Mouse (Mus musculus) liver, embryonic 14.5 days (tissue): ENCODE results near the gene Lyrm4. TPM values are rescaled to one million over a fixed set of nuclear protein-coding genes. Genes with fewer than 3 reads are reported as not detected.
"Not testable (repeated sequence)": the region's sequence is repeated elsewhere in the genome, so short reads cannot be mapped to it uniquely, and the experiment has no call there.

Experiments used
- ATAC-seq: fragments of 200-750 bp; cut with Nextera tagmentation; 2 replicates; pipeline ENCODE4 v1.8.0; 2017; ENCODE audit warnings: moderate number of reproducible peaks, mild to moderate bottlenecking, moderate library complexity; ENCODE audit not compliant: insufficient read depth
- DNase-seq, 3 experiments: peaks; one replicate each; pipeline ENCODE4 v3.0.0-alpha.2; 2012 to 2013; ENCODE audit warnings: low read depth in 3 of 3, low spot score in 3 of 3
- H3K27ac ChIP-seq: fragments of 300-500 bp; sonication (generic); 2 replicates; pipeline ENCODE4 v1.5.1; 2014; ENCODE audit warnings: moderate library complexity, mild to moderate bottlenecking, control low read depth, inconsistent platforms
- H3K27me3 ChIP-seq: fragments of 300-500 bp; sonication (generic); 2 replicates; pipeline ENCODE4 v1.6.1; 2014; ENCODE audit warnings: mild to moderate bottlenecking, low read length, moderate library complexity; ENCODE audit not compliant: control insufficient read depth, insufficient read depth
- H3K36me3 ChIP-seq: fragments of 300-500 bp; sonication (generic); replicated peaks from 2 replicates; pipeline ENCODE4 v1.6.1; 2014; ENCODE audit warnings: low read depth; ENCODE audit not compliant: control insufficient read depth, insufficient read depth
- H3K4me1 ChIP-seq, 2 experiments: fragments of 200-500 bp in 1 of 2; fragments of 300-500 bp in 1 of 2; sonication (generic) in 1 of 2; replicated peaks; 2 replicates each; pipeline ENCODE4 v1.6.1; 2012 to 2014; ENCODE audit warnings: antibody characterized with exemption in 1 of 2, inconsistent platforms in 1 of 2, low read length in 1 of 2; ENCODE audit not compliant: control insufficient read depth in 2 of 2, insufficient read depth in 2 of 2
- H3K4me2 ChIP-seq: fragments of 300-500 bp; sonication (generic); 2 replicates; pipeline ENCODE4 v1.6.1; 2014; ENCODE audit warnings: low read depth, mild to moderate bottlenecking, control low read depth, moderate library complexity
- H3K4me3 ChIP-seq, 2 experiments: fragments of 200-500 bp in 1 of 2; fragments of 300-500 bp in 1 of 2; sonication (generic) in 1 of 2; 2 replicates each; pipeline ENCODE4 v1.5.1; 2012 to 2014; ENCODE audit warnings: low read depth in 2 of 2, low read length in 2 of 2, mild to moderate bottlenecking in 2 of 2, control low read depth in 1 of 2, inconsistent platforms in 1 of 2, moderate library complexity in 1 of 2; ENCODE audit not compliant: insufficient read depth in 1 of 2
- H3K9ac ChIP-seq: fragments of 300-500 bp; sonication (generic); replicated peaks from 2 replicates; pipeline ENCODE4 v1.6.1; 2014; ENCODE audit warnings: mild to moderate bottlenecking, control low read depth, moderate library complexity
- H3K9me3 ChIP-seq: fragments of 300-500 bp; sonication (generic); 2 replicates; pipeline ENCODE4 v1.6.1; 2016; ENCODE audit warnings: low read length, mixed read lengths; ENCODE audit not compliant: control insufficient read depth
- CTCF ChIP-seq: IDR thresholded peaks from 2 replicates; pipeline ENCODE4 v1.5.1; 2016; ENCODE audit warnings: antibody characterized with exemption, low read depth, control low read depth
- EP300 ChIP-seq: IDR thresholded peaks from 2 replicates; pipeline ENCODE4 v1.6.1; 2016; ENCODE audit warnings: antibody characterized with exemption, low read depth
- WGBS: fragments of 180-500 bp; shearing (Covaris S2); extraction: QIAGEN DNeasy Blood & Tissue Kit; methylation state at CpG from one replicate; pipeline ENCODE4 v1.1.7; 2014; ENCODE audit not compliant: insufficient replicate concordance; 5-methylcytosine and 5-hydroxymethylcytosine counted together
- polyA plus RNA-seq, 2 experiments: library from polyadenylated mRNA; depleted of rRNA in 1 of 2; stranded (reverse) in 1 of 2; unstranded in 1 of 2; fragments of >200 nt; fragmentation: Nextera tagmentation in 1 of 2; extraction: Ambion mirVana in 1 of 2; gene quantifications; 2 replicates each; pipeline versions ENCODE4 v1.2.1 to v1.2.3; 2012 to 2014

Lyrm4 gene
- polyA plus RNA-seq, 2 experiments = 6.8 to 28.8 TPM

- Histone ChIP-seq H3K9ac (no peak overlapping the region), H3K4me3 (no peak overlapping the region), H3K27me3 (no peaks in the 10 kb centered on the region), H3K4me2 (no peak overlapping the region), H3K9me3 (no peaks in the 10 kb centered on the region), H3K36me3 (no peaks in the 10 kb centered on the region), H3K27ac (no peak overlapping the region), H3K4me1 (peaks cover 2 to 8% of the 10 kb centered on the region in 2 experiments; a peak in 2 of 4 replicates)
- 24% methylated on average over 1 of the region's 1 CpGs for WGBS
- TF ChIP-seq EP300 (no peak), CTCF (no peak)
- no peak for ATAC-seq
- DNase-seq = no peak
Measured at GRCm38 (mm10) chr13:36000798-36001197, 116.5 kb downstream of the Lyrm4 start.

GRCm38 (mm10) chr13:35997606-35998005, 119.7 kb downstream of the Lyrm4 start:
- ATAC-seq (no peak), DNase-seq (no peak)
- Histone ChIP-seq H3K4me2 (no peak overlapping the region), H3K4me1 (peaks cover 2 to 12% of the 10 kb centered on the region in 2 experiments; a peak in 3 of 4 replicates), H3K4me3 (no peak overlapping the region), H3K36me3 (no peaks in the 10 kb centered on the region), H3K27me3 (no peaks in the 10 kb centered on the region), H3K9ac (no peak overlapping the region), H3K27ac (no peak overlapping the region), H3K9me3 (no peaks in the 10 kb centered on the region)
- no peak for TF ChIP-seq CTCF
- 78% methylated on average over 4 of the region's 4 CpGs for WGBS

- Histone ChIP-seq H3K4me2 (no peak overlapping the region), H3K27ac (no peak overlapping the region), H3K36me3 (no peaks in the 10 kb centered on the region), H3K9me3 (no peaks in the 10 kb centered on the region), H3K4me1 (peaks cover 2 to 12% of the 10 kb centered on the region in 2 experiments; a peak in 3 of 4 replicates), H3K27me3 (no peaks in the 10 kb centered on the region), H3K4me3 (no peak overlapping the region), H3K9ac (no peak overlapping the region)
- DNase-seq (no peak), ATAC-seq (peak; percentile 52; the same call in 1 of the 2 replicates)
- TF ChIP-seq CTCF = no peak
- TF ChIP-seq EP300 = no peak
- WGBS = 78% methylated on average over 2 of the region's 2 CpGs
Measured at GRCm38 (mm10) chr13:35995696-35996426, 121.5 kb downstream of the Lyrm4 start.

- H3K9me3 ChIP-seq = no peaks in the 10 kb centered on the region
- H3K27ac ChIP-seq = no peak overlapping the region
- H3K27me3 ChIP-seq = no peaks in the 10 kb centered on the region
- no peak overlapping the region for H3K9ac ChIP-seq
- no peak overlapping the region for H3K4me2 ChIP-seq
- ATAC-seq (no peak), DNase-seq (no peak)
- TF ChIP-seq CTCF (no peak), EP300 (no peak)
- no peaks in the 10 kb centered on the region for H3K36me3 ChIP-seq
- 72% methylated on average over 3 of the region's 3 CpGs for WGBS
- peaks cover 2 to 12% of the 10 kb centered on the region in 2 experiments; a peak in 3 of 4 replicates for H3K4me1 ChIP-seq
- H3K4me3 ChIP-seq = no peak overlapping the region
Measured at GRCm38 (mm10) chr13:35995231-35995630, 122.1 kb downstream of the Lyrm4 start.

GRCm38 (mm10) chr13:35994067-35994466, 123.3 kb downstream of the Lyrm4 start:
- Histone ChIP-seq H3K27me3 (no peaks in the 10 kb centered on the region), H3K36me3 (no peaks in the 10 kb centered on the region), H3K4me3 (no peak overlapping the region), H3K9me3 (no peaks in the 10 kb centered on the region), H3K27ac (no peak overlapping the region), H3K9ac (no peak overlapping the region), H3K4me2 (no peak overlapping the region), H3K4me1 (peaks cover 2 to 12% of the 10 kb centered on the region in 2 experiments; a peak in 3 of 4 replicates)
- peak; percentile 11 to 12 (median 11) for DNase-seq
- TF ChIP-seq EP300 (no peak), CTCF (no peak)
- 67% methylated on average over 8 of the region's 8 CpGs for WGBS
- ATAC-seq = no peak

- peaks cover 0 to 11% of the 10 kb centered on the region in 2 experiments; a peak in 3 of 4 replicates for H3K4me1 ChIP-seq
- H3K36me3 ChIP-seq, DNase-seq, H3K4me2 ChIP-seq, H3K27me3 ChIP-seq, ATAC-seq, H3K9me3 ChIP-seq, H3K4me3 ChIP-seq, H3K27ac ChIP-seq, H3K9ac ChIP-seq: not testable (repeated sequence)
- 90% methylated on average over 20 of the region's 21 CpGs for WGBS
Measured at GRCm38 (mm10) chr13:35991185-35991584, 126.1 kb downstream of the Lyrm4 start.
